Mouse (Mus musculus): ENCODE results near the gene Lhfp.

GRCm38 (mm10) chr3:53102757-53103153 is 61.4 kb downstream of the Lhfp start:
- TF ChIP-seq CTCF (IDR thresholded peaks at IDR 0.05; ENCODE audit: low read depth, low read length) (no peak), TAL1 (conservative IDR thresholded peaks at IDR 0.05; ENCODE audit: low read depth, low read length) (no peak), GATA1 (IDR thresholded peaks at IDR 0.05; ENCODE audit: borderline replicate concordance, low read length) (no peak)

Data from G1E (cell line).